In genomic region chr11:101640857-101641709, GRCm38 (mm10) we compare ENCODE assay signal across 8 mouse cellular contexts. TPM values are rescaled to one million over a fixed set of nuclear protein-coding genes. Genes with fewer than 3 reads are reported as not detected.
DNase-seq lines count a peak whose midpoint lies in the region; ATAC-seq and TF ChIP-seq lines count a peak whose summit lies in the region.
"Not testable (repeated sequence)": the region's sequence is repeated elsewhere in the genome, so short reads cannot be mapped to it uniquely, and the experiment has no call there.

No protein-coding gene starts in this region.

- not testable (repeated sequence) for ATAC-seq in G1E (ENCODE audit: extremely low read depth, insufficient number of reproducible peaks, low FRiP score, poor library complexity, severe bottlenecking)
- ATAC-seq in lung, embryonic 16.5 days (ENCODE audit: low read depth): peak; percentile 76

- H3K36me3 ChIP-seq in G1E (replicated peaks); hindbrain, embryonic 10.5 days; lung, embryonic 16.5 days (ENCODE audit: control insufficient read depth, insufficient read depth, low read length); thymus, adult 2 months (ENCODE audit: control insufficient read depth, insufficient read depth, low read length): not testable (repeated sequence)

- not testable (repeated sequence) for TF ChIP-seq CTCF in G1E (IDR thresholded peaks at IDR 0.05; ENCODE audit: low read depth, low read length); thymus, adult 2 months (IDR thresholded peaks at IDR 0.05; ENCODE audit: borderline replicate concordance, control insufficient read depth, extremely low read depth, insufficient read depth, low read length, poor library complexity)

- peak overlapping the region; percentile 53 for H3K4me2 ChIP-seq in lung, embryonic 16.5 days (ENCODE audit: low read depth, low read length)

- not testable (repeated sequence) for H3K4me1 ChIP-seq in G1E (ENCODE audit: insufficient read depth, low read depth, low read length); lung, embryonic 16.5 days (replicated peaks; ENCODE audit: control insufficient read depth, insufficient read depth, low read length); thymus, adult 2 months (replicated peaks; ENCODE audit: control insufficient read depth, insufficient read depth, low read length)
- H3K4me1 ChIP-seq in hindbrain, embryonic 10.5 days (replicated peaks): peaks cover 10% of the 10 kb centered on the region; the same call in 1 of the 2 replicates

- H3K9me3 ChIP-seq in G1E (replicated peaks); hindbrain, embryonic 10.5 days; lung, embryonic 16.5 days (ENCODE audit: control insufficient read depth, low read length): not testable (repeated sequence)

- H3K4me3 ChIP-seq in G1E (ENCODE audit: low read depth, low read length): peak overlapping the region; percentile 60; the same call in 1 of the 2 replicates
- peak overlapping the region; percentile 44 for H3K4me3 ChIP-seq in hindbrain, embryonic 10.5 days
- H3K4me3 ChIP-seq in lung, embryonic 16.5 days (ENCODE audit: low read length): peak overlapping the region; percentile 44
- H3K4me3 ChIP-seq in thymus, adult 2 months (ENCODE audit: control insufficient read depth, insufficient read depth, low read length): peak overlapping the region; percentile 71

- H3K27me3 ChIP-seq in G1E (ENCODE audit: insufficient read depth, low read length); hindbrain, embryonic 10.5 days (ENCODE audit: insufficient read depth, poor library complexity, severe bottlenecking); lung, embryonic 16.5 days (ENCODE audit: control insufficient read depth, insufficient read depth, low read depth, low read length); thymus, adult 2 months (ENCODE audit: control insufficient read depth, insufficient read depth, low read length): not testable (repeated sequence)

- peak overlapping the region; percentile 64 for H3K9ac ChIP-seq in lung, embryonic 16.5 days (ENCODE audit: low read length)

- TF ChIP-seq POLR2A in thymus, adult 2 months (IDR thresholded peaks at IDR 0.05; ENCODE audit: control insufficient read depth, extremely low read depth, insufficient read depth, low read length, poor library complexity): not testable (repeated sequence)

- H3K27ac ChIP-seq in hindbrain, embryonic 10.5 days: peak overlapping the region; percentile 88
- H3K27ac ChIP-seq in lung, embryonic 16.5 days (ENCODE audit: low read length): peak overlapping the region; percentile 66
- not testable (repeated sequence) for H3K27ac ChIP-seq in thymus, adult 2 months (ENCODE audit: control insufficient read depth, insufficient read depth, low read length)

- WGBS in hindbrain, embryonic 10.5 days: 6% methylated on average over 53 of the region's 53 CpGs
- WGBS in lung, embryonic 16.5 days: 5% methylated on average over 51 of the region's 53 CpGs
- WGBS in thymus, adult 2 months: 8% methylated on average over 53 of the region's 53 CpGs

- DNase-seq in G1E (ENCODE audit: low spot score): not testable (repeated sequence)
- DNase-seq in cerebellum, adult 9-11 months: peak; percentile 88
- DNase-seq in frontal cortex, adult 2 months (ENCODE audit: extremely low spot score in 1 of 2, low spot score in 1 of 2): peak; percentile 38 to 81
- DNase-seq in hindbrain, embryonic 10.5 days (ENCODE audit: low spot score): peak; percentile 79
- DNase-seq in layer of hippocampus, adult 9-11 months: peak; percentile 83
- DNase-seq in ovary, adult 18-20 months (ENCODE audit: low spot score): peak; percentile 70
- DNase-seq in thymus, adult 2 months: peak; percentile 63

RNA-seq across cellular contexts. Expression of gene Rdm1, which starts 14.1 kb away (rescaled TPM):
- total RNA-seq in G1E (2014; fragmentation: Nextera tagmentation) (15.4 and 23.8 TPM in 2 replicates), G1E (2017) (10.8 and 13.8 TPM in 2 replicates)
- 3.0 and 3.8 TPM in 2 replicates for polyA plus RNA-seq in G1E (2012)
- 9.4 and 11.9 TPM in 2 replicates for polyA plus RNA-seq in frontal cortex, adult 2 months (2012; rRNA removed)
- polyA plus RNA-seq in hindbrain, embryonic 10.5 days (2016; fragmentation: Nextera tagmentation; extraction: Ambion mirVana): 34.2 and 39.4 TPM in 2 replicates
- polyA plus RNA-seq in lung, embryonic 16.5 days (2015; fragmentation: Nextera tagmentation; extraction: Ambion mirVana): 52.0 and 52.1 TPM in 2 replicates
- polyA plus RNA-seq in thymus, adult 2 months (2012; rRNA removed): 36.5 and 39.2 TPM in 2 replicates

RNA-seq across cellular contexts. Expression of gene Arl4d, which starts 24.3 kb away (rescaled TPM):
- total RNA-seq in G1E (2014; fragmentation: Nextera tagmentation): 3.5 and 6.8 TPM in 2 replicates
- 2.2 TPM in 2 replicates for total RNA-seq in G1E (2017)
- 5.2 TPM in 2 replicates for polyA plus RNA-seq in G1E (2012)
- 26.6 and 38.8 TPM in 2 replicates for polyA plus RNA-seq in frontal cortex, adult 2 months (2012; rRNA removed)
- 7.9 and 9.4 TPM in 2 replicates for polyA plus RNA-seq in hindbrain, embryonic 10.5 days (2016; fragmentation: Nextera tagmentation; extraction: Ambion mirVana)
- 6.8 and 7.4 TPM in 2 replicates for polyA plus RNA-seq in lung, embryonic 16.5 days (2015; fragmentation: Nextera tagmentation; extraction: Ambion mirVana)
- 4.1 and 5.0 TPM in 2 replicates for polyA plus RNA-seq in thymus, adult 2 months (2012; rRNA removed)

RNA-seq across cellular contexts. Expression of gene Gm11634, which starts 42.0 kb away (rescaled TPM):
- total RNA-seq in G1E (2014; fragmentation: Nextera tagmentation) (not detected in 2 replicates), G1E (2017) (not detected in 2 replicates)
- polyA plus RNA-seq in G1E (2012): not detected in 2 replicates
- polyA plus RNA-seq in frontal cortex, adult 2 months (2012; rRNA removed): not detected in 2 replicates
- polyA plus RNA-seq in hindbrain, embryonic 10.5 days (2016; fragmentation: Nextera tagmentation; extraction: Ambion mirVana): not detected in 2 replicates
- polyA plus RNA-seq in lung, embryonic 16.5 days (2015; fragmentation: Nextera tagmentation; extraction: Ambion mirVana): not detected in 2 replicates
- not detected in 2 replicates for polyA plus RNA-seq in thymus, adult 2 months (2012; rRNA removed)

RNA-seq across cellular contexts. Expression of gene Tmem106a, which starts 59.0 kb away (rescaled TPM):
- total RNA-seq in G1E (2014; fragmentation: Nextera tagmentation): 3.4 and 7.8 TPM in 2 replicates
- 1.6 and 2.9 TPM in 2 replicates for total RNA-seq in G1E (2017)
- 1.00 and 1.0 TPM in 2 replicates for polyA plus RNA-seq in G1E (2012)
- 4.2 and 4.8 TPM in 2 replicates for polyA plus RNA-seq in frontal cortex, adult 2 months (2012; rRNA removed)
- 1.7 and 4.3 TPM in 2 replicates for polyA plus RNA-seq in hindbrain, embryonic 10.5 days (2016; fragmentation: Nextera tagmentation; extraction: Ambion mirVana)
- 4.7 and 7.1 TPM in 2 replicates for polyA plus RNA-seq in lung, embryonic 16.5 days (2015; fragmentation: Nextera tagmentation; extraction: Ambion mirVana)
- polyA plus RNA-seq in thymus, adult 2 months (2012; rRNA removed): 29.5 and 37.1 TPM in 2 replicates
